Mouse (Mus musculus) natural killer cell, adult 2 months (primary cell): ENCODE measurements around the gene Slc30a5.
"Not testable (repeated sequence)": the region's sequence is repeated elsewhere in the genome, so short reads cannot be mapped to it uniquely, and the experiment has no call there.

Experiments used
- DNase-seq, 2 experiments: peaks; one replicate each; pipeline ENCODE4 v3.0.0; 2022; ENCODE audit warnings: low spot score in 2 of 2

Slc30a5 gene

DNA sequence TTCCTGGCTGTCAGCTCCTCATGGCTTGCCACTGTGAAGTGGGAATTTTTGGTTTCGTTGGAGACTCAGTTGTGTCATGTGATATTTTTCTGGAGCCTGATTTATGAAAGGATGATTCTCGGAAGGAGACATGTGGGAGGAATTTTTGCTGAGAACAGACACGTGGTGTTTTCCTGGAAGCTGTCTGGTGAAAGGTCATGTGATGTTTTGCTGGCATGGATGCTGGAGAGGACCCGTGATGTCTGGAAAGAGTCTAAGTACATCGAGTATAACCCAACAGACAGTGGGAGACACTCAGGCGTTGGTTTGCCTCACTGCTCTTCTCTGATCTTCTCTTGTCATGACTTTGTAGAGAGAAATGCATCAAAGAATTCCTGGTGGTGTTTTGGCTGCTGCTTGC lies 8.5 kb upstream of the Slc30a5 start:
- DNase-seq, result no peak

DNA sequence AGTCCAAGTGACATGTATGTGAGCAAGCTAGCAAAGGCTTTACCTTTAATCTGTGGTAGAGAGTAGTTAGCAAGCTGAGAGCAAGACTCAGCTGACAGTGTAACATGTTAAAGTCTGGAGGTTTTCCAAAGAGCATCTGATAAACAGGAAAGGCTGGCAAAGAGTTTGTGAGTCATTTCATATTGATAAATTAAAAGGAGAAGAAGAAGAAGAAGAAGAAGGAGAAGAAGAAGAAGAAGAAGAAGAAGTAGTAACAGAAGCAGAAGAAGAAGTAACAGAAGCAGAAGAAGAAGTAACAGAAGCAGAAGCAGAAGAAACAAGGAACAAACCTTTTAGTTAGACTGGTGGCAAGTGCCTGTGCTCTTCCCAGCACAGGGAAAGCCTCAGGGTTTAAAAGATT lies 1.6 kb upstream of the Slc30a5 start:
- no peak for DNase-seq

DNA sequence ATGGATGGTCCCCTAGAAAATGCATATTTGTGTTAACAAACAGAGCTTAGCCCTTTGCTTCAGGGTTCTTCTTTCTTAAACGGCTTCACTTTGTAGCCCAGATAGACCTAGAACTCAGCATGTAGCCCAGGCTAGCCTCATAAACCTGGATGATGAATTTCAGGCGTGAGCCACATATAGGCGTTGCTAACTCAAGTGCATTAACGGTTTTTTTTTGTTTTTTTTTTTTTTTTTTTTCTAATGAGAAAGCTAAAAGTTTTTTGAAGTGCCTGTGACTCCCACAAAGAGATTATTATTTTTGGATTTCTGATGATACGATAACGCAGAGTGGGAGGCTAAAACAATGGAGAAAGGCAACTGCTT lies 394 bp upstream of the Slc30a5 start:
- no peak for DNase-seq

DNA sequence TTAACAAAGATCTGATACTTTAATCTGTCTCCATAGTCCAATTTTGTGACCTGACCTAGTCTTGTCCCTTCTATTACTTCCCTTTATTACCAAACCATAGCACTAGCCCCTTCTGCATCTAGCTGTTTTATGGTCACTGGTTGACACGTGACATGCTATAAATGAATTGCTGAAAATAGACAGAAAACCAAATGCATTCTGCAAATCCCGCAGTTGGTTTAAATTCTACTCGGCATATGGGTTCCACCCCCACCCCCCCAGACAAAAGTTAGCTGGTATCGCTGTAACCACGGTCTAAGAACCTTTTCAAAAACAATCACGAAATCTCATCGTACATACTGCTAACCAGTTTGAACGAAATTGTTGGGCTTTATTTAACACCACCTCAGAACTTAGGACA lies 1.0 kb downstream of the Slc30a5 start:
- DNase-seq, result no peak

DNA sequence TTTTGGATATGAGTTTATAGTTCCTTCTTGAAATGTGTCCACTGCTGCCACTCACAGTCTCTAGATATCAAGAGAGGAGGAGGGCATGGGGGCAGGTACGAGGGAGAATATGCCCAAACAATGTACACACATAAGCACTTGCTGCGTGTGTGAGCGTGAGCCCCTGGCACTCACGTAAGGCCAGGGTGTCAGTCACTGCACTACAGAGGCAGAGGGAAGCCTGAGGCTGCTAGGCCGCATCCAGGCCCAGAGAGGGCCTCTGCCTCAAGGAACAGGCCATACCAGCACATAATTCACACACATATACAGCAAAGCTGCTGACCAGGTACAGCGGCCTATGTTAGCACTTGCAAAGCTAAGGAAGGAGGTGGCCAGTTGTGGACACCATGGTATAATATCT lies 2.1 kb downstream of the Slc30a5 start:
- DNase-seq, result no peak

DNA sequence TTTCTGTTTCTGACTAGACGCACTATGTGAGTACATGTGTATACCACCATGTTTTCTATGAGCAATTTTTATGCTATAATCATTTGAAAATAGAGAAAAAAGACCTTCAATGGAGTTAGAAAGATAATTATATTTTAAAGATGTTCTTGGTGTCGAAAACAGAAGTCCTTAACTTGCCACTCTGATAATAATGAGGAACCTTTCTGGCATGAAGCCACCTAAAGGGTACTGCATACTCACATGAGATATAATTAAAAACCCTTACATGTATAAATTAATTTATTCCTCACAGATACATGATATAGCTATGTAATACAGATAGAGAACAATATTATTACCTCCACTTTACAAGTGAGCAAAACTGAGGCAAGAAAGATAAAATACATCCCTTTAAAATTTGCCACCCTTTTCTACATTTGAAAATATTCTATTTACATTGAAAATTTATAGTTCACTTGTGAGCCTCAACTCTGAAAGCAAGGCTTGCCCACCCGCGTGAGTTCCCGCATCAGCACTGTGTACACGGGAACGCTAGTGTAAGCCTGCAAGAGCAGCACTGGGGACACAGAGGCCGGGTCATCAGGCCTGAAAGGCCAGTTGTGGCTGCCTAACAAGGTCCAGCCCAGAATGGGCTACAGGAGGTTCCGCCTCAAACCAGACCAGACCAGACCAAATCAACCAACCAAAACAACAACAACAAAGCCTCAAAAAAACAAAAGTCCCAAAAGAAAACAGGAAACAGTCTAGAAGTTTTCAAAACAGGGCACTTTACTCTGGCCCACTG lies 7.4 kb downstream of the Slc30a5 start:
- no peak for DNase-seq

DNA sequence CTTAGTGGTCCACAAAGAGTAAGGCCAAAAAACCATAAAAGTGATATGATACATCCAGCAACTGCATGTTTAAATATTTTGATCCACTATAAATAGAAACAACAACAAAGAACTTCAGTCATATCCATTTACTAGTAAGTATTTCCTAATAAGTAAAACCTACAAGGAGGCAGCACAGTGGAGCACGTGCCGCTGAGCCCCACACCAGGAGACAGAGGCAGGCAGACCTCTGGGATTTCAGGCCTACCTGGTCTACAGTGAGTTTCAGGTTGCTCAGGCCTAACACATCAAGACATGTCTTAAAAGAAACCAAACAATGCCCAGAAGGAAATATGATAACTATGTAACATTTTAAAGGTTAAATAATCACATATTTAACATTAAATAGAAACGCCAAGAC lies 8.3 kb downstream of the Slc30a5 start:
- no peak for DNase-seq

DNA sequence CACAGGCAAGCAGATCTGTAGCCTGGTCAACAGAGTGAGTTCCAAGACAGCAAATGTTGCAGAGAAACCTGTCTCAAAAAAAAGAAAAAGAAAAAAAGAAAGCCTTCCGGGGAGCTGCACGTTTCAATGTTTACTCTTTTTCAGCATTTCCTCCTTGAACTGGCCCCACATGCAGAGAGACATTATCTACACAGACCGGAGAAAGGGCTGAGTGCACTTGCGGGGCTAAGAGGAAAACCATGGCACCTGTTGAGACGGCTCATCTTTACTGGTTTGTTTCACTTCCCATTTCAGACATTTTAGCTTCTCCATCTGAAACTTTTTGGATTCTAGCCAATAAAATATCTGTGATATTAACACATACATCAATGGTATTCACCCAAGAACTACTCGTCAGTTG lies 8.9 kb downstream of the Slc30a5 start:
- peak in 1 of 2 experiments; percentile 60 for DNase-seq

DNA sequence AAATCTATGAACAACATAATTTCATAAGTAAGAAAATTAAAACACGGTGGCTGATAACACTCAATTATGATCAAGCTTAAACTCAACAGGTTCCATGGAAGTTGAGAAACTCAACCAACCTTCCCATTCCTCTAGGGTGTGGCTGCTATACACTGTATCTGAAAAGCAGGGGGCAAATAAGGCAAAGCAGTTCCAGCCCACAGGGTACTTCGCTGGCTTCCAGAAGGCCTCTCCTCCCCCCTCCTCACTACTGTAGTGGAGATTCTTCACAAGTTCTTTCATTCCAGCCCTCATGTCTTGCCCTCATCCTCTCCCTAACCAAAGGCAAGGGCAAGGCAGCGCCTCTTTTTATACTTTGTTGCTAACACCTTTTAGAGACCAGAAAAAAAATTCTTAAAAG lies 9.4 kb downstream of the Slc30a5 start:
- no peak for DNase-seq

DNA sequence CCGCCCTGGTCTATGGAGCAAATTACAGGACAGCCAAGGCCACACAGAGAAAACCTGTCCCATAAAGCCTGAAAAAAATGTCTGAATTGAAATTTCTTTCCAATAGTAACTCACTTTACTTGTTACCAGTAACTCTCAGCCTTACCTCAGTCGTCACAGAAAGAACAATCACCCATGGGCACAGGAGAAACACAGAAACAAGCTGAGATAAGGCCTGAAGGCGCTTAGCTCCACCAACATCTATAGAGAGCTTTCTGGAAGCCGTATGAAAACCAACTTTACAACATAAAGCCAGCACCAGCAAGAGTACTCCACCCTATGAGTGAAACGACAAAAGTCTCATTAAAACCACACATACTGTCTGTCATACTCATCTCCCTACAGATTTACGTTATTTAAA lies 18.8 kb downstream of the Slc30a5 start:
- no peak for DNase-seq

DNA sequence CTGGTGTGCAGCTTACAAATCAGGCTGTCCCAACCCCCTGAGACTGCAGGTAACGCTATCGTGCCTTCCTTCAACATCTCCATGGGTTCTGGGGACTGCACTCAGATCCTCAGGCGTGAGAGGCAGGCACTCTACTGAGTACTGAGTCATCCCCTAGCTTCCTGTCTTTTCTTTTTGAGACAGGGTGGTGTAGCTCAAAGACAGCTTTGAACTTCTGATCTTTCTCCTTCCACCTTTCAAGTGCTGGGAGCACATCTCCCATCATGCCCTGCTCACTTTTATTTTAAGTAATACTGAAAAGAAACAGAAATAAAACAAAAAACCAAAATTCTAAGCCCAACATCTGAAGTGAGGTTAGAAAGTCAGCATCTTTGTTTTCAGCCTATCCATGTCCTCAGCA lies 27.5 kb downstream of the Slc30a5 start:
- no peak for DNase-seq

DNA sequence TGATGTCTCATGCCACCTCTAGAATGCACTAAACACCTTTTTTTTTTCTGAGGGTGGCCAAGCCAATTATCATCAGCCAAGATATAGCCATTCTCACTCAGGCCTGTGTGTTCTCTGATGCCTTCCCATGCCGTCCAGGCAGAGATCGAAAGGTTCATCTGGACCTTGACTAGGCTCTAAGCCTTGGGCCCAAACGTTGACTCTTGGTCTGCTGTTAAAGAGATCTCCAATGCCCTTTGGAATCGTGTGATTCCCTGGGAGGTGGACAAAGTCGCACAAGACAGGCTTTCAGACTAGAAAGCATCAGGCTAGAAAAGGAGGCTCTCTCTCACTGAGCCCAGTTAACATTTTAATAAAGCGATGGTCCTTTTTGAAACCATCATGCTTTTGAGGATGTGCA lies 36.1 kb downstream of the Slc30a5 start:
- no peak for DNase-seq

DNA sequence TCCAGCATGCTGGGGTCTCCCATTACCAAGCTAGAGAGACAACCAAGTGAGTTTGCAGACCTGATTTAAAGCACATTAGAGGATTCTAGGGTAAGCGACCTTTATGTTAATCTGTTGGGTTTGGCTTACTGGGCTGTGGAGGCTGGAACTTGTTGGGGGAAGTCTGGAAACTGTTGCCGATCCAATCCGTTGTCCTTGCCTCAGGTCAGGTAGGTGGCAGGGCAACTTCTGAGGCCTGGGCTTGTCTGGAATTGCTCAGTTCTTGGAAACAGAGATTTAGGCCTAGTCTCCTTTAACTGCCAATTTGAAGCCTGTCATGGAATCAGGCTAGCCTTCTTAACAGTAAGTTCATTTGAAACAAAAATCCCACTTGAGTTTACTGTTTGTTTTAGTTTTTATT lies 44.1 kb downstream of the Slc30a5 start:
- DNase-seq, result no peak

DNA sequence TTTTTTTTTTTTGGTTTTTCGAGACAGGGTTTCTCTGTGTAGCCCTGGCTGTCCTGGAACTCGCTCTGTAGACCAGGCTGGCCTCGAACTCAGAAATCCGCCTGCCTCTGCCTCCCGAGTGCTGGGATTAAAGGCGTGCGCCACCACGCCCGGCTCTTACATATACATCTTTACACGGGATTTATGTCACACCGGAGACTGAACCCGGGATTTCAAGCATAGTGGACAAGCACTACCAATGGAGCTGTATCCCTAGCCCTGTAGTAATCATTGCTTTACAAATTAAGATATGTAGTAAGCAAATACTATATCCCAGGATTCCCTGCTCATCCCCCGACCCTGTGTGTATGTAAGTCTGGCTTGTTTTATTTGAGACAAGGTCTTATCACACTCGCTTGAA lies 45.2 kb downstream of the Slc30a5 start:
- not testable (repeated sequence) for DNase-seq

DNA sequence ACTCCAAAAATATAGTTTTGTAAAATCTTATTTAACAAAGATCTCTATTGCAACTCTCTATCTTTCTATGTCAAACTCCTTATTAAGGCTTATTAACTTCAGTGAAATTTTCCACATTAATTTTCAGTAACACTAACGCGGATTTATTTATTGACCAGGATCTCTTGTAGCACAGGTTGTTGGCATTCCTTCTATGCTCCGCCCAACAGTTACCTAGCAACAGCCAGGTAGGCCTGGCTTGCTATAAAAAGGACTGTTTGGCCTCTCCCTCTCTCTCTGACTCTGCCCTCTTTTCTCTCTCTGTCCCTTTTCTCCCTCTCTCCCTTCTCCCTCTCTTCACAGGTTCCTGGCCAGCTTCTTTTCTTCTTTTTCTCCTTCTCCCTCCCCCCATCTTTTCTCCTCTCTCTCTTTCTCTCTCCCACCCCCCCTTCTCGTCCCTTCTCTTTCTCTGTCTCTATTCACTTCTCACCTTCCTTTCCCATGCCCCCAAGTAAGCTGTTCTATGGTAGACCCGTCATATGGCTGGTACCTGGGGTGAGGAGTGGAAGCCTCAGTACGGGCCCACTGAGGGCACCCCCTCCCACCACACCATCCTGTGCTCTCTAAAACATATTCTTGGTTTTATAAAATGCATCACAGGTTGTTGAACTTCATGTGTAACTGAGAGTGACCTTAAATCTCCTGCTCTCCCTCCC lies 45.8 kb downstream of the Slc30a5 start:
- no peak for DNase-seq

DNA sequence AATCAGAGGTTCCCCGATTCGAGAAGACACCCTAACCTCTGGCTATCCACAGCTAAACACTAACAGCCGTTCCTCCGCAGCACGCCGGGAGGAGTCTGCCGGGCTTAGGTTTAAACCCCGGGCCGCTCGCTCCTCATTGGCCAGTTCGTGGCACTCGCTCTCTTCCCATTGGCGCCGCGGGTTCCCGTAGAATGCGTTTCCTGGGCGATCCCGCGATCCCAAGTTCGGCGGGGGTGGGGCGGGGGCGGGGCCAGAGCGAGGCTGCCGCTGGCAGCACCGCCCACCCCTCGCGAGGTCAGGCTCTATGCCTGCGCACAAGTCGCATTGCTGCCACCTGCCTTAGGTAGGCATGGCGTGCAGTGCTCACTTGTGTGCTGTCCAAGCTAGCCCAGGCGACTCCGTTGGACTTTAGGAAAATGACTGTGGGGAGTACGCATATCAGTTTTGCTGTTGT lies 46.8 kb downstream of the Slc30a5 start, which contains the start of gene Ccnb1:
Ccnb1 (minus strand) TSS at position 157 of the 454 bp plus-strand sequence.
- peak; percentile 70 to 80 for DNase-seq

DNA sequence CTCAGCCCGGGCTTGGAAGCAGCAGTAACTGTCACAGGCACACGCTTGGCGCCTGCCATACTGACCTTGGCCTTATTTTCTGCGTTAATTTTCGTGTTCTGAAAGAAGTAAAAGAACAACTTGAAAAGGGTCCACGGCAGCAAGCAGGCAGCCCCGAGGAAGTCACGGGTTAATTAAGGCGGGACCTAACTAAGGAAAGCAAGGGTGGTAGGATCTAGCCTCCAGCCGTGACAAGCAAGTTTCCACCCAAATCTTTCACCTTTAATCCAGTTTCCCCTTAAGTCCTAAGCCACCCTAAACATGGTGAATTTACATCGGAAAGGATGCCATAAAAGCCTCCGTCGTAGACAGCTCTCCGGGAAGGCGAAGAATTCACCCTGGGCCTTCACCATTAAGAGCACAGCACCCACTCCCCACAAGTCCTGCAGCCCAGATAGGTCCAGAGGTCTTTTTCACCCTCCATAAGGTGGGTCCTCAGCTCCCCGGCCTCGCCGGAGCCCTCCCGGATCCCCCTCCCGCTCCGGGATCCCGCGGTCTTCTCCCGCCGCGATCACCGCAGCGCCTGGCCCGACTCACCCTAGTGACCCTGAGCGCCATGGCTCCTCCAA lies 47.3 kb downstream of the Slc30a5 start:
- peak in 1 of 2 experiments; percentile 3 for DNase-seq

DNA sequence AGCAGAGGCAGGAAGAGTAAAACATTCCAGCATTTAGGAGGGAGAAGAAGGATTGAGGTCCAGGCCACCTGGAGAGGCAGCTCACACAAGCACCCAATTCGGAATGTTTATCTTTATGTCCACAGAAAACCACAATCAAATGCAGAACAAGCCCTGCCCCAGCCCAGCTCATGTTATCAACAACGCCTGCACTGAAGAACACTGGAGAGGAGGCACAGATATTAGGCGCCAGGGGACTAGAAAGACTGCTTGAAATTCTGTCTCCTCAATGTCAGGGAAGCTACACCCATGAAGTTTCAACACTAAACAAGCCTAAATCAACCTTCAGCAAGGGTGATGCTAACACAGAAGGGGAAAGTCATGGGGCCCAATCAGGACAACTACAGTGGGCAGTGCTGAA lies 55.7 kb downstream of the Slc30a5 start:
- no peak for DNase-seq

DNA sequence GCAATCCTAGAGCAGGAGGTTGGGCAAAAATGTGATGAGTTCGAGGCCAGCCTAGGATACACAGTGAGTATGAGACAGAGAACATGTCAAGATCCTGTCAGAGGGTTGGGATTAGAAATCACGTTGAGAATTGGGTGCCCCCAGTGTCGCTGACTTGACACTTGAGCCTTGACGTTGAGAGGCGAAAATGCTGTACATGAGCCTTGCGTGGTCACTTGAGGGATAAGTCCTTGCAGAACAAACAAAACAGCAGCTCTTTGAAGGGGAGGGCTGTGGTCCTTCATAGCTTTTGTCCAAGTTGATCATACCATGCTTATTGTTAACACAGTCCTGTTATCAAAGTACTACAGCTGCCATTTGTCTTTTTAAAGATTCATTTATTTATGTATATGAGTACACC lies 56.5 kb downstream of the Slc30a5 start:
- DNase-seq, result no peak

DNA sequence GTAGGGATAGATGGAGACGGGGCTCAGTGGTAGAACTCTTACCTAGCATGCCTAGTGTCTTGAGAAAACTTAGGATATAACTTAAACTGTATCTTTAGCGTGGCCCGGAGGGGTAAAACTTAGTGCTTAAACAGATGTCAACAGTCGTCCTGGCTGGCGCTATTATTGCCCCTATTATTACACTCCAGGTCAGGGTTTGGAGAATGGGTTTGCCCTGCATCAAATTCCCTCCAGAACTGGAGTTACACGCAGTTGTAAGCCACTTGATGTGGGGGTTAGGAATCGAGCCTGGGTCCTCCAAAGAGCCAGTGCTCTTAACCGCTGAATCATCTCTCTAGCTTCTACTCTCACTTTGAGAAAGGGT lies 57.2 kb downstream of the Slc30a5 start:
- DNase-seq, result no peak

DNA sequence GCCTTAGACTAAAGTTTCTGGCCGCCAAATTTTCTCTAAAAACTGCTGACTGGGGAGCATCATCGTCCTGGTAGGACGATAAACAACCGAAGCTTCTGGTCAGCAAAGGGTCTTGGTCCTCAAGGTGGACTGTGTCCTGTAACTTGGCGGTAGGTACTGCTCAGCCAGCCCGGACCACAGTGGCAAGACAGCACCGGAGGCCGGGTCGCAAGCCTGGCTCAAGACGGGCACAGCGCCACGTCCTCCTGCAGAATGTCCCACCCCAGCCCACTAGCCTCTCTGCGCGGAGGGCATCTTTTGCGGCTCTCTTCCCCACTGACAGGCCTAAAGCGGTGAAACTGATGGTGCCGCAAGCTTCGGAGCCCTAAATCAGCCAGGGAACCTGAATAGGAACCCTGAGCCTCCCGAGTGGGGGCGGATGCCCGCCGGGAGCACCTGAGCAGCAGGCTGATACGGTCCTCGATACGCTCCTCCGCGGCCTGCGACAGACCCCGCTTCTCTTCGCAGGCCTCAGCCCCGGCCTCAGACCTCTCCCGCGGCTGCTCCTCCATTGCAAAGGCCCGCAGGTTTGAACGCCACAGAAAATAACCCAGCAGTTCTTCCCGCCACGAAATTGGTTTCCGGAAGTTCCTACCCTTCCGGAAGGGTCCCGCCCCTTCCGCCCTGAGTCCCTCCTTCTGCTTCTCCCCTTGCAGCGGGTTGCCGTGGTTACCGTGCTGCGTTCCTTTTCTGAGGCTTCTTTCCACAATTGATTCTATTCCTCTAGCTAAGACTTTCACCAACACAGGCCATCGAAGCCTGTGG lies 57.8 kb downstream of the Slc30a5 start, which contains the start of gene Cenph:
Cenph (minus strand) TSS at position 648 of the 804 bp plus-strand sequence.
- DNase-seq, result peak; percentile 69 to 75

DNA sequence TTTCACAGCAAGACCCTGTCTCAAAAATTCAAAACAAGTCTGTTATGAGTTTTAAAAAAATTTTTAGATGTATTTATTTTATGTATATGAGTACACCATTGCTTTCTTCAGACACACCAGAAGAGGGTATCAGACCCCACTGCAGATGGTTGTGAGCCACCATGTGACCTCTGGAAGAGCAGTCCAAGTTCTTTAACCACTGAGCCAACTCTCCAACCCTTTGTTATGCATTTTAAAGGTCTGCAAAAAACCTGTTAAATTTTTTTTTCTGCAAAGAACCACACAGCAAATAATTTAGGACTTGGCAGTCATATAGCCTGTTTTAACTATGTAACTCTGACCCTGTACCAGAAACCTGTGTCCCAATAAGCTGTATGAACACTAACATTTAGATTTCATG lies 58.5 kb downstream of the Slc30a5 start:
- DNase-seq, result no peak
